Mouse (Mus musculus): ENCODE data around the gene Fam19a5. TPM values are rescaled to one million over a fixed set of nuclear protein-coding genes. Genes with fewer than 3 reads are reported as not detected.

Fam19a5 gene
- polyA plus RNA-seq, 1 experiment from 2014 or later = 7.4 TPM

GRCm38 (mm10) chr15:87678711-87679110 is 134.6 kb downstream of the Fam19a5 start:
- ATAC-seq (ENCODE audit: low FRiP score, low read depth) = no peak
- Histone ChIP-seq H3K9me3 (no peaks in the 10 kb centered on the region), H3K4me1 (peaks cover 7% of the 10 kb centered on the region; the same call in 1 of the 2 replicates), H3K27ac (replicated peaks) (no peak overlapping the region), H3K36me3 (no peaks in the 10 kb centered on the region), H3K4me3 (no peak overlapping the region), H3K27me3 (no peaks in the 10 kb centered on the region), H3K9ac (replicated peaks) (no peak overlapping the region), H3K4me2 (replicated peaks) (no peak overlapping the region)
- WGBS = 59% methylated on average over 6 of the region's 6 CpGs

- Histone ChIP-seq H3K9ac (replicated peaks) (no peak overlapping the region), H3K4me2 (replicated peaks) (no peak overlapping the region), H3K27me3 (no peaks in the 10 kb centered on the region), H3K9me3 (no peaks in the 10 kb centered on the region), H3K27ac (replicated peaks) (no peak overlapping the region), H3K4me3 (no peak overlapping the region), H3K4me1 (peaks cover 15% of the 10 kb centered on the region), H3K36me3 (no peaks in the 10 kb centered on the region)
- no peak for ATAC-seq (ENCODE audit: low FRiP score, low read depth)
- WGBS = 83% methylated on average over 3 of the region's 3 CpGs
Observed at GRCm38 (mm10) chr15:87682410-87682809, 138.3 kb downstream of the Fam19a5 start.

- no peak overlapping the region for H3K4me2 ChIP-seq (replicated peaks)
- no peaks in the 10 kb centered on the region for H3K27me3 ChIP-seq
- H3K4me1 ChIP-seq = peaks cover 9% of the 10 kb centered on the region
- 0 out of 2 replicates have a peak, but pooled peaks have one; percentile 12 for ATAC-seq (ENCODE audit: low FRiP score, low read depth)
- no peak overlapping the region for H3K9ac ChIP-seq (replicated peaks)
- 55% methylated on average over 10 of the region's 10 CpGs for WGBS
- no peaks in the 10 kb centered on the region for H3K36me3 ChIP-seq
- no peak overlapping the region for H3K27ac ChIP-seq (replicated peaks)
- no peak overlapping the region for H3K4me3 ChIP-seq
- no peaks in the 10 kb centered on the region for H3K9me3 ChIP-seq
Observed at GRCm38 (mm10) chr15:87686415-87687040, 142.4 kb downstream of the Fam19a5 start.

GRCm38 (mm10) chr15:87691271-87691955 is 147.3 kb downstream of the Fam19a5 start:
- ATAC-seq (ENCODE audit: low FRiP score, low read depth) = no peak
- Histone ChIP-seq H3K4me1 (peaks cover 4% of the 10 kb centered on the region), H3K27me3 (no peaks in the 10 kb centered on the region), H3K9ac (replicated peaks) (no peak overlapping the region), H3K9me3 (no peaks in the 10 kb centered on the region), H3K4me2 (replicated peaks) (no peak overlapping the region), H3K4me3 (no peak overlapping the region), H3K27ac (replicated peaks) (no peak overlapping the region), H3K36me3 (0 out of 2 replicates have a peak, but pooled peaks cover 2% of the 10 kb centered on the region)
- 79% methylated on average over 15 of the region's 15 CpGs for WGBS

GRCm38 (mm10) chr15:87691958-87692357 is 147.9 kb downstream of the Fam19a5 start:
- no peaks in the 10 kb centered on the region for H3K27me3 ChIP-seq
- H3K27ac ChIP-seq (replicated peaks) = no peak overlapping the region
- no peak overlapping the region for H3K4me2 ChIP-seq (replicated peaks)
- H3K9me3 ChIP-seq = no peaks in the 10 kb centered on the region
- 0 out of 2 replicates have a peak, but pooled peaks cover 2% of the 10 kb centered on the region for H3K36me3 ChIP-seq
- no peak overlapping the region for H3K9ac ChIP-seq (replicated peaks)
- WGBS = 92% methylated on average over 4 of the region's 4 CpGs
- H3K4me3 ChIP-seq = no peak overlapping the region
- ATAC-seq (ENCODE audit: low FRiP score, low read depth) = no peak
- H3K4me1 ChIP-seq = no peaks in the 10 kb centered on the region; the same call in 1 of the 2 replicates

GRCm38 (mm10) chr15:87692394-87692793 is 148.3 kb downstream of the Fam19a5 start:
- H3K27ac ChIP-seq (replicated peaks) = no peak overlapping the region
- ATAC-seq (ENCODE audit: low FRiP score, low read depth) = no peak
- WGBS = 96% methylated on average over 7 of the region's 7 CpGs

GRCm38 (mm10) chr15:87692865-87693513 is 148.9 kb downstream of the Fam19a5 start:
- no peak overlapping the region for H3K27ac ChIP-seq (replicated peaks)
- 0 out of 2 replicates have a peak, but pooled peaks cover 2% of the 10 kb centered on the region for H3K36me3 ChIP-seq
- WGBS = 86% methylated on average over 4 of the region's 4 CpGs
- ATAC-seq (ENCODE audit: low FRiP score, low read depth) = no peak
- H3K27me3 ChIP-seq = no peaks in the 10 kb centered on the region
- H3K9ac ChIP-seq (replicated peaks) = no peak overlapping the region
- H3K4me2 ChIP-seq (replicated peaks) = no peak overlapping the region
- no peaks in the 10 kb centered on the region for H3K9me3 ChIP-seq
- no peak overlapping the region for H3K4me3 ChIP-seq
- 0 out of 2 replicates have a peak, but pooled peaks cover 3% of the 10 kb centered on the region for H3K4me1 ChIP-seq

More at GRCm38 (mm10) chr15:87692394-87692793, 148.3 kb downstream of the Fam19a5 start:
- no peak overlapping the region for H3K4me2 ChIP-seq (replicated peaks)
- no peaks in the 10 kb centered on the region for H3K27me3 ChIP-seq
- 0 out of 2 replicates have a peak, but pooled peaks cover 2% of the 10 kb centered on the region for H3K36me3 ChIP-seq
- H3K9me3 ChIP-seq = no peaks in the 10 kb centered on the region
- no peak overlapping the region for H3K4me3 ChIP-seq
- H3K9ac ChIP-seq (replicated peaks) = no peak overlapping the region
- H3K4me1 ChIP-seq = peaks cover 3% of the 10 kb centered on the region; the same call in 1 of the 2 replicates

- H3K4me2 ChIP-seq (replicated peaks) = no peak overlapping the region
- 0 out of 2 replicates have a peak, but pooled peaks cover 9% of the 10 kb centered on the region for H3K36me3 ChIP-seq
- no peak for ATAC-seq (ENCODE audit: low FRiP score, low read depth)
- WGBS = 74% methylated on average over 13 of the region's 13 CpGs
- no peaks in the 10 kb centered on the region for H3K27me3 ChIP-seq
- peaks cover 5% of the 10 kb centered on the region for H3K9me3 ChIP-seq
- H3K9ac ChIP-seq (replicated peaks) = no peak overlapping the region
- no peak overlapping the region for H3K27ac ChIP-seq (replicated peaks)
- H3K4me3 ChIP-seq = no peak overlapping the region
- peaks cover 8% of the 10 kb centered on the region; the same call in 1 of the 2 replicates for H3K4me1 ChIP-seq
Observed at GRCm38 (mm10) chr15:87697433-87697996, 153.4 kb downstream of the Fam19a5 start.

- no peak overlapping the region for H3K27ac ChIP-seq (replicated peaks)
- 79% methylated on average over 14 of the region's 14 CpGs for WGBS
- no peak for ATAC-seq (ENCODE audit: low FRiP score, low read depth)
- no peak overlapping the region for H3K4me3 ChIP-seq
- H3K27me3 ChIP-seq = no peaks in the 10 kb centered on the region
- peaks cover 8% of the 10 kb centered on the region; the same call in 1 of the 2 replicates for H3K4me1 ChIP-seq
- peaks cover 5% of the 10 kb centered on the region for H3K9me3 ChIP-seq
- no peak overlapping the region for H3K9ac ChIP-seq (replicated peaks)
- no peak overlapping the region for H3K4me2 ChIP-seq (replicated peaks)
- 0 out of 2 replicates have a peak, but pooled peaks cover 8% of the 10 kb centered on the region for H3K36me3 ChIP-seq
Observed at GRCm38 (mm10) chr15:87698562-87699320, 154.6 kb downstream of the Fam19a5 start.

- Histone ChIP-seq H3K4me2 (replicated peaks) (no peak overlapping the region), H3K9me3 (peaks cover 5% of the 10 kb centered on the region), H3K27ac (replicated peaks) (no peak overlapping the region), H3K27me3 (no peaks in the 10 kb centered on the region), H3K4me3 (no peak overlapping the region), H3K36me3 (0 out of 2 replicates have a peak, but pooled peaks cover 7% of the 10 kb centered on the region), H3K9ac (replicated peaks) (no peak overlapping the region), H3K4me1 (peaks cover 4% of the 10 kb centered on the region; the same call in 1 of the 2 replicates)
- WGBS = 86% methylated on average over 1 of the region's 1 CpGs
- no peak for ATAC-seq (ENCODE audit: low FRiP score, low read depth)
Observed at GRCm38 (mm10) chr15:87702821-87703220, 158.7 kb downstream of the Fam19a5 start.

GRCm38 (mm10) chr15:87703334-87703733 is 159.2 kb downstream of the Fam19a5 start:
- Histone ChIP-seq H3K4me2 (replicated peaks) (no peak overlapping the region), H3K4me1 (peaks cover 3% of the 10 kb centered on the region; the same call in 1 of the 2 replicates), H3K9ac (replicated peaks) (no peak overlapping the region), H3K36me3 (0 out of 2 replicates have a peak, but pooled peaks cover 7% of the 10 kb centered on the region), H3K27me3 (no peaks in the 10 kb centered on the region), H3K27ac (replicated peaks) (no peak overlapping the region), H3K9me3 (peaks cover 5% of the 10 kb centered on the region), H3K4me3 (no peak overlapping the region)
- no peak for ATAC-seq (ENCODE audit: low FRiP score, low read depth)
- 94% methylated on average over 3 of the region's 3 CpGs for WGBS
